In the genomic region with DNA sequence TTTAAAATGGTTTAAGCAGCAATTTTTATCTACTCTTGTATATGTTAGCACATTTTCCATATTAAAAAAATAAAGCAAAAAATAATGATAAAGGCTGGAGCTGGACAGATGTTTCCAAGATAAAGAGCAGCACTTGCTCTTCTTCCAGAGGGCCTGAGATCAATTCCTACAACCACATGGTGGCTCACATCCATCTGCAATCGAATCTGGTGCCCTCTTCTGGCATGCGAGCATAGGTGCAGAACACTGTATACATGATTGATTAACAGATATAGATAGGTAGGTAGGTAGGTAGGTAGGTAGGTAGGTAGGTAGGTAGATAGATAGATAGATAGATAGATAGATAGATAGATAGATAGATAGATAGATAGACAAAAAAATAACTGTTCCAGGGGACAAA, we compare ENCODE assay signal across 20 mouse cellular contexts. TPM values are rescaled to one million over a fixed set of nuclear protein-coding genes. Genes with fewer than 3 reads are reported as not detected.
DNase-seq lines count a peak whose midpoint lies in the region; ATAC-seq and TF ChIP-seq lines count a peak whose summit lies in the region.
"Had no signal": no experiment of that assay in that cellular context is flagged by ENCODE, and none has a peak within 500 bp of the region (broad histone marks: within the 10 kb centered on the region; RNA-seq: fewer than 3 reads in every experiment).

No protein-coding gene starts in this region.

- no peaks in the 10 kb centered on the region for H3K36me3 ChIP-seq in heart, postnatal 0 days (replicated peaks; ENCODE audit: control insufficient read depth, insufficient read depth, low read length)
- no peaks in the 10 kb centered on the region for H3K36me3 ChIP-seq in heart, embryonic 10.5 days
- H3K36me3 ChIP-seq in lung, postnatal 0 days (ENCODE audit: insufficient read depth, low read length): no peaks in the 10 kb centered on the region
- H3K36me3 ChIP-seq in stomach, postnatal 0 days (ENCODE audit: control insufficient read depth, insufficient read depth, low read length): no peaks in the 10 kb centered on the region
- H3K36me3 ChIP-seq: embryonic facial prominence, embryonic 15.5 days; heart, embryonic 12.5 days; hindbrain, embryonic 13.5 days; midbrain, embryonic 15.5 days had no signal

- 59% methylated on average over 2 of the region's 2 CpGs for WGBS in heart, postnatal 0 days
- 53% methylated on average over 2 of the region's 2 CpGs for WGBS in heart, embryonic 10.5 days
- WGBS in lung, postnatal 0 days: 58% methylated on average over 2 of the region's 2 CpGs
- 59% methylated on average over 2 of the region's 2 CpGs for WGBS in stomach, postnatal 0 days

- TF ChIP-seq EP300 in heart, postnatal 0 days (IDR thresholded peaks at IDR 0.05; ENCODE audit: low read depth): no peak
- TF ChIP-seq EP300 in lung, postnatal 0 days (IDR thresholded peaks at IDR 0.05): no peak
- TF ChIP-seq EP300 in stomach, postnatal 0 days (optimal IDR thresholded peaks at IDR 0.05): no peak

- no peak overlapping the region for H3K27ac ChIP-seq in heart, postnatal 0 days (ENCODE audit: low read depth)
- no peak overlapping the region for H3K27ac ChIP-seq in heart, embryonic 10.5 days
- H3K27ac ChIP-seq in lung, postnatal 0 days (ENCODE audit: low read length): no peak overlapping the region
- H3K27ac ChIP-seq in stomach, postnatal 0 days (replicated peaks): no peak overlapping the region
- H3K27ac ChIP-seq: embryonic facial prominence, embryonic 15.5 days; forebrain, embryonic 13.5 days; gastrocnemius, adult 2 months; hindbrain, embryonic 13.5 days; layer of hippocampus, adult 2 months; macrophage; midbrain, embryonic 15.5 days had no signal

- H3K4me2 ChIP-seq in heart, postnatal 0 days (ENCODE audit: low read depth, low read length): no peak overlapping the region
- no peak overlapping the region for H3K4me2 ChIP-seq in lung, postnatal 0 days (replicated peaks; ENCODE audit: low read depth, low read length)
- no peak overlapping the region for H3K4me2 ChIP-seq in stomach, postnatal 0 days (replicated peaks; ENCODE audit: low read depth)
- H3K4me2 ChIP-seq: embryonic facial prominence, embryonic 15.5 days; forebrain, embryonic 13.5 days; heart, embryonic 12.5 days; hindbrain, embryonic 13.5 days; midbrain, embryonic 15.5 days had no signal

- ATAC-seq in heart, postnatal 0 days (ENCODE audit: insufficient read depth, low read depth): no peak
- ATAC-seq in lung, postnatal 0 days: no peak
- no peak for ATAC-seq in stomach, postnatal 0 days (ENCODE audit: low FRiP score, low TSS enrichment)
- ATAC-seq: forebrain, embryonic 13.5 days; midbrain, embryonic 15.5 days had no signal

- H3K9ac ChIP-seq in heart, postnatal 0 days (replicated peaks; ENCODE audit: low read depth, low read length): no peak overlapping the region
- no peak overlapping the region for H3K9ac ChIP-seq in lung, postnatal 0 days (replicated peaks; ENCODE audit: low read depth)
- no peak overlapping the region for H3K9ac ChIP-seq in stomach, postnatal 0 days (ENCODE audit: low read length)
- H3K9ac ChIP-seq: embryonic facial prominence, embryonic 15.5 days; forebrain, embryonic 13.5 days; heart, embryonic 12.5 days; hindbrain, embryonic 13.5 days; midbrain, embryonic 15.5 days had no signal

- TF ChIP-seq POLR2A in brain, embryonic 14.5 days (IDR thresholded peaks at IDR 0.05; ENCODE audit: borderline replicate concordance, extremely low read depth, insufficient read depth, insufficient read length, poor library complexity, severe bottlenecking): no peak

- TF ChIP-seq CTCF in heart, postnatal 0 days (IDR thresholded peaks at IDR 0.05; ENCODE audit: low read depth): 0 out of 2 replicates have a peak, but pooled peaks have one; percentile 5
- TF ChIP-seq CTCF in lung, postnatal 0 days (IDR thresholded peaks at IDR 0.05): peak; percentile 25
- 0 out of 2 replicates have a peak, but pooled peaks have one; percentile 9 for TF ChIP-seq CTCF in brain, embryonic 14.5 days (IDR thresholded peaks at IDR 0.05; ENCODE audit: borderline replicate concordance, extremely low read depth, insufficient read depth, insufficient read length)
- TF ChIP-seq CTCF in stomach, postnatal 0 days (IDR thresholded peaks at IDR 0.05; ENCODE audit: low read depth): peak; percentile 47

- DNase-seq in heart, postnatal 0 days (ENCODE audit: low spot score): no peak
- DNase-seq in heart, embryonic 10.5 days (ENCODE audit: low spot score): no peak
- DNase-seq in lung, postnatal 0 days (ENCODE audit: low spot score): no peak
- DNase-seq in lung, postnatal 4 days: no peak
- DNase-seq in brain, embryonic 14.5 days (ENCODE audit: low read depth): peak; percentile 1
- DNase-seq in stomach, postnatal 0 days (ENCODE audit: low spot score): no peak
- no peak for DNase-seq in gastrocnemius, postnatal 36 days
- DNase-seq in heart, postnatal 14 days: no peak
- DNase-seq: cerebellum, adult 18-20 months; gastrocnemius, adult 2 months; spleen, adult 18-20 months had no signal

- intact Hi-C loops in gastrocnemius, postnatal 36 days (cut with DNase I): no loop called here
- intact Hi-C loops in heart, postnatal 14 days (cut with DNase I): no loop called here

- no peaks in the 10 kb centered on the region for H3K4me1 ChIP-seq in heart, postnatal 0 days (ENCODE audit: control insufficient read depth, insufficient read depth)
- no peaks in the 10 kb centered on the region for H3K4me1 ChIP-seq in heart, embryonic 10.5 days
- H3K4me1 ChIP-seq in lung, postnatal 0 days (ENCODE audit: insufficient read depth, low read depth, low read length): no peaks in the 10 kb centered on the region
- no peaks in the 10 kb centered on the region for H3K4me1 ChIP-seq in stomach, postnatal 0 days (replicated peaks; ENCODE audit: control insufficient read depth, insufficient read depth)
- H3K4me1 ChIP-seq: embryonic facial prominence, embryonic 15.5 days; forebrain, embryonic 13.5 days; heart, embryonic 12.5 days; hindbrain, embryonic 13.5 days; midbrain, embryonic 15.5 days had no signal

- H3K9me3 ChIP-seq in heart, postnatal 0 days (replicated peaks; ENCODE audit: control insufficient read depth, low read length): no peaks in the 10 kb centered on the region
- no peaks in the 10 kb centered on the region for H3K9me3 ChIP-seq in heart, embryonic 10.5 days
- H3K9me3 ChIP-seq in lung, postnatal 0 days (ENCODE audit: low read length): no peaks in the 10 kb centered on the region
- no peaks in the 10 kb centered on the region for H3K9me3 ChIP-seq in stomach, postnatal 0 days (ENCODE audit: control insufficient read depth, low read length)
- H3K9me3 ChIP-seq: embryonic facial prominence, embryonic 15.5 days; forebrain, embryonic 13.5 days; heart, embryonic 12.5 days; hindbrain, embryonic 13.5 days; midbrain, embryonic 15.5 days had no signal

- H3K4me3 ChIP-seq in heart, postnatal 0 days (ENCODE audit: low read depth, low read length): no peak overlapping the region
- no peak overlapping the region for H3K4me3 ChIP-seq in heart, embryonic 10.5 days
- H3K4me3 ChIP-seq in lung, postnatal 0 days (ENCODE audit: low read depth, low read length): no peak overlapping the region
- H3K4me3 ChIP-seq in stomach, postnatal 0 days (ENCODE audit: low read depth, low read length): no peak overlapping the region
- H3K4me3 ChIP-seq: embryonic facial prominence, embryonic 15.5 days; forebrain, embryonic 13.5 days; gastrocnemius, adult 2 months; heart, embryonic 12.5 days; hindbrain, embryonic 13.5 days; layer of hippocampus, adult 2 months; midbrain, embryonic 15.5 days had no signal

- H3K27me3 ChIP-seq in heart, postnatal 0 days (ENCODE audit: control insufficient read depth, insufficient read depth, low read length): no peaks in the 10 kb centered on the region
- no peaks in the 10 kb centered on the region for H3K27me3 ChIP-seq in heart, embryonic 10.5 days (ENCODE audit: insufficient read depth, poor library complexity, severe bottlenecking)
- H3K27me3 ChIP-seq in lung, postnatal 0 days (replicated peaks; ENCODE audit: insufficient read depth, low read length): no peaks in the 10 kb centered on the region
- H3K27me3 ChIP-seq in stomach, postnatal 0 days (ENCODE audit: control insufficient read depth, insufficient read depth, low read length): no peaks in the 10 kb centered on the region
- H3K27me3 ChIP-seq: embryonic facial prominence, embryonic 15.5 days; forebrain, embryonic 13.5 days; heart, embryonic 12.5 days; hindbrain, embryonic 13.5 days; midbrain, embryonic 15.5 days had no signal

RNA-seq across cellular contexts. Expression of a gene that starts 2.3 kb away (rescaled TPM):
- not detected in 2 replicates for total RNA-seq in heart, postnatal 0 days (2014; rRNA removed; ENCODE audit: low replicate concordance)
- not detected in 2 replicates for polyA plus RNA-seq in heart, postnatal 0 days (2015; fragmentation: Nextera tagmentation; extraction: Ambion mirVana)
- not detected in 2 replicates for polyA plus RNA-seq in heart, embryonic 10.5 days (2016; fragmentation: Nextera tagmentation; extraction: Ambion mirVana)
- not detected in 2 replicates for polyA plus RNA-seq in lung, postnatal 0 days (2015; fragmentation: Nextera tagmentation; extraction: Ambion mirVana)
- polyA plus RNA-seq in brain, embryonic 14.5 days (2012; rRNA removed): 0.08 TPM in 1 of 2 replicates, not detected in the other
- 0.25 and 0.33 TPM in 2 replicates for polyA plus RNA-seq in stomach, postnatal 0 days (2015; fragmentation: Nextera tagmentation; extraction: Ambion mirVana)
- not detected for total RNA-seq in gastrocnemius, postnatal 36 days (2021)
- total RNA-seq in heart, postnatal 14 days (2021): not detected
- total RNA-seq: gastrocnemius, adult 2 months; layer of hippocampus, adult 2 months had no signal
- polyA plus RNA-seq: forebrain, embryonic 13.5 days; heart, embryonic 12.5 days; hindbrain, embryonic 13.5 days; kidney, embryonic 14.5 days; macrophage; midbrain, embryonic 15.5 days; neural tube, embryonic 11.5 days had no signal

RNA-seq across cellular contexts. Expression of a gene that starts 26.2 kb away (rescaled TPM):
- 1.0 and 4.0 TPM in 2 replicates for total RNA-seq in heart, postnatal 0 days (2014; rRNA removed; ENCODE audit: low replicate concordance)
- 0.16 and 0.33 TPM in 2 replicates for polyA plus RNA-seq in heart, postnatal 0 days (2015; fragmentation: Nextera tagmentation; extraction: Ambion mirVana)
- 0.13 TPM in 1 of 2 replicates, not detected in the other for polyA plus RNA-seq in heart, embryonic 10.5 days (2016; fragmentation: Nextera tagmentation; extraction: Ambion mirVana)
- polyA plus RNA-seq in lung, postnatal 0 days (2015; fragmentation: Nextera tagmentation; extraction: Ambion mirVana): 1.7 and 1.8 TPM in 2 replicates
- not detected in 2 replicates for polyA plus RNA-seq in brain, embryonic 14.5 days (2012; rRNA removed)
- polyA plus RNA-seq in stomach, postnatal 0 days (2015; fragmentation: Nextera tagmentation; extraction: Ambion mirVana): 0.21 and 0.33 TPM in 2 replicates
- not detected for total RNA-seq in gastrocnemius, postnatal 36 days (2021)
- under 1 TPM; 0.38 to 0.41 TPM for total RNA-seq in heart, postnatal 14 days (2021)
- total RNA-seq: layer of hippocampus, adult 2 months had no signal
- polyA plus RNA-seq: forebrain, embryonic 13.5 days; heart, embryonic 12.5 days; kidney, embryonic 14.5 days; midbrain, embryonic 15.5 days had no signal

RNA-seq across cellular contexts. Expression of a gene that starts 29.6 kb away (rescaled TPM):
- 8.0 and 10.0 TPM in 2 replicates for total RNA-seq in heart, postnatal 0 days (2014; rRNA removed; ENCODE audit: low replicate concordance)
- polyA plus RNA-seq in heart, postnatal 0 days (2015; fragmentation: Nextera tagmentation; extraction: Ambion mirVana): 13.5 and 14.6 TPM in 2 replicates
- 10.7 and 10.8 TPM in 2 replicates for polyA plus RNA-seq in heart, embryonic 10.5 days (2016; fragmentation: Nextera tagmentation; extraction: Ambion mirVana)
- 13.7 and 14.8 TPM in 2 replicates for polyA plus RNA-seq in lung, postnatal 0 days (2015; fragmentation: Nextera tagmentation; extraction: Ambion mirVana)
- polyA plus RNA-seq in brain, embryonic 14.5 days (2012; rRNA removed): 15.8 and 17.8 TPM in 2 replicates
- 11.1 and 11.2 TPM in 2 replicates for polyA plus RNA-seq in stomach, postnatal 0 days (2015; fragmentation: Nextera tagmentation; extraction: Ambion mirVana)
- 1 to 10 TPM in 1 of 2 experiments, under 1 TPM in 1; 0.79 to 1.2 TPM for total RNA-seq in gastrocnemius, postnatal 36 days (2021)
- 1 to 10 TPM; 2.8 to 3.2 TPM for total RNA-seq in heart, postnatal 14 days (2021)
